Mouse (Mus musculus) spleen, embryonic (tissue): ENCODE data around the gene Anapc11.

Source experiments
- CTCF ChIA-PET: fragments of 350-600 bp; sonication (Branson Sonifier 250); formaldehyde crosslinking; loops from one replicate; lab custom pipeline; 2022; lab: Charles Lee

The Anapc11 gene

GRCm38 (mm10) chr11:120624680-120625111, 26.5 kb downstream of the Anapc11 start:
- CTCF ChIA-PET = interaction anchor here (1.1 to 1.2 kb wide), 2 partner anchors 27 to 305 kb away, joined by 3 to 4 read pairs; no protein-coding TSS in a partner anchor

GRCm38 (mm10) chr11:120625152-120625775, 27.0 kb downstream of the Anapc11 start, which contains the start of gene Sirt7:
Gene Sirt7 (minus strand): TSS chr11:120625240.
- CTCF ChIA-PET = no interaction called here

GRCm38 (mm10) chr11:120626785-120627467, 28.7 kb downstream of the Anapc11 start:
- CTCF ChIA-PET = interaction anchor here (0.6 kb wide), 1 partner anchor 52 kb away, joined by 16 read pairs; no protein-coding TSS in a partner anchor

- CTCF ChIA-PET = no interaction called here
Observed at GRCm38 (mm10) chr11:120627468-120628300, 29.5 kb downstream of the Anapc11 start.

GRCm38 (mm10) chr11:120628601-120629340, 30.6 kb downstream of the Anapc11 start:
- CTCF ChIA-PET = interaction anchor here (0.6 kb wide), 1 partner anchor 42 kb away, joined by 3 read pairs; no protein-coding TSS in a partner anchor

- CTCF ChIA-PET = interaction anchor here (0.6 kb wide), 1 partner anchor 41 kb away, joined by 3 read pairs; no protein-coding TSS in a partner anchor
Observed at GRCm38 (mm10) chr11:120629341-120629730, 31.1 kb downstream of the Anapc11 start.

GRCm38 (mm10) chr11:120629911-120630310, 31.7 kb downstream of the Anapc11 start:
- CTCF ChIA-PET = no interaction called here

- CTCF ChIA-PET = no interaction called here
Observed at GRCm38 (mm10) chr11:120630401-120630871, 32.2 kb downstream of the Anapc11 start.

- CTCF ChIA-PET = interaction anchor here (0.7 kb wide), 1 partner anchor 323 kb away, joined by 3 read pairs; no protein-coding TSS in a partner anchor
Observed at GRCm38 (mm10) chr11:120630881-120631725, 32.9 kb downstream of the Anapc11 start.

- CTCF ChIA-PET = no interaction called here
Observed at GRCm38 (mm10) chr11:120631726-120632448, 33.7 kb downstream of the Anapc11 start.

GRCm38 (mm10) chr11:120632559-120633519, 34.6 kb downstream of the Anapc11 start:
- CTCF ChIA-PET = no interaction called here

GRCm38 (mm10) chr11:120633520-120634343, 35.5 kb downstream of the Anapc11 start, which contains the start of gene Mafg:
Gene Mafg (minus strand): TSS chr11:120633600.
- CTCF ChIA-PET = interaction anchor here (0.6 kb wide), 1 partner anchor 36 kb away, joined by 3 read pairs; the partner anchor contains the start of genes Alyref and Anapc11

GRCm38 (mm10) chr11:120634810-120635209, 36.6 kb downstream of the Anapc11 start:
- CTCF ChIA-PET = no interaction called here

- CTCF ChIA-PET = no interaction called here
Observed at GRCm38 (mm10) chr11:120641255-120641654, 43.0 kb downstream of the Anapc11 start.

- CTCF ChIA-PET = no interaction called here
Observed at GRCm38 (mm10) chr11:120641869-120642268, 43.6 kb downstream of the Anapc11 start.

GRCm38 (mm10) chr11:120642939-120643600, 44.8 kb downstream of the Anapc11 start:
- CTCF ChIA-PET = interaction anchor here (0.9 kb wide), 1 partner anchor 22 kb away, joined by 3 read pairs; no protein-coding TSS in a partner anchor
